Mouse (Mus musculus) WW6 (cell line): ENCODE data around the gene Pik3c2a.
A peak's percentile ranks its signal among the peaks of the same experiment; 100 is the strongest.

Experiments used
- DNase-seq: peaks from one replicate; pipeline ENCODE4 v3.0.0-alpha.2; 2013; ENCODE audit warnings: low read depth, low spot score

Pik3c2a gene

DNA sequence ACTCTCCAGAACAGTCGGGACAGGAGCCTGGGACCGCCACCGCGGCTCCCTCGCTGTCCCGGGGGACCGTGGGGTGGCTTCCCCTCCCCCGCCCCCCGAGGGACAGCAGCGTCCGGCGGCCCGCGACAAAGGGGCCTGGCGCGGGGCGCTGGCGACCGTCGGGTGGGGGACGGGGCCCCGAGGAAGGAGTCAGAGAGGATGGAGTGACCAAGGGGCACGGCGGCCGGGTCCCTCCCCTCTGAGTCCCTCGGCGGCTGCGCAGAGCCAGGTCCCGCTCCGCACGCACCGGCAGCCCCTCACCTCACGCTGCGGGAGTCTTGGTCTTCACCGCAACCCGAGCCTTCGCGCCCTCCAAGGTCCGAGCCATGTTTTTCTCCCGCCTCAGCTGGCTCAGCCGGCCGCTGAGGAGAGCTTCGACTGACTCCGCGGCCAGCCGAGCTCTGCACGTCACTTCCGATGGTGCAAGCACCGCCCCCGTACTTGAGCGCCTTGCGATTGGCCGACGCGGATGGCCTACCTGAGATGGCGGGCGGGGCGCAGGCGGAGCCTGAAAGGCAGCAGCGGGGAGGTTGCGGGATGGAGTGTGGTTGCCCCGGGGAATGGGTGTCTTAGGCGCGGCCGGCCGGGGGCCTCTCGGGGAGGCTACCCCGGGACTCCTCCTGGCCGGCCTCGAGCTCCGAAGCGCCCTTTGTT lies at the start of gene Pik3c2a:
Gene Pik3c2a, minus strand, starts transcription at position 446 of the 693 bp plus-strand sequence.
- DNase-seq = peak; percentile 87

DNA sequence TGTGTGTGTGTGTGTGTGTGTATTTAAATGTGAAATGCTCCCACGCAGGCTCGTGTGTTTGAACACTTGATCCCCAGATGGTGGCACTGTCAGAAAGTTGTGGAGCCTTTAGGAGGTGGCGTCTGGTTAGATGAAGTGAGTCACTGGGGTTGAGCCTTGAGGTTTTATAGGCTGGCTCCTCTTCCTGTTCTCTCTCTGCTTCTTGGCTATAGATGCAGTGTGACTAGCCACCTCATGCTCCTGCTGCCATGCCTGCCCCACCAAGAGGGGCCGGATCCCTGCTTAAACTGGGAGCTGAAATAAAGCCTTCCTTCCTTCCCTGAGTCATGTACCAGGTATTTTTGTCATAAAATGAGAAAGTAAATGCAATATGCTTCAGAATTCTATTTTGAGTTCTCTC lies 47.9 kb upstream of the Pik3c2a start:
- no peak for DNase-seq

DNA sequence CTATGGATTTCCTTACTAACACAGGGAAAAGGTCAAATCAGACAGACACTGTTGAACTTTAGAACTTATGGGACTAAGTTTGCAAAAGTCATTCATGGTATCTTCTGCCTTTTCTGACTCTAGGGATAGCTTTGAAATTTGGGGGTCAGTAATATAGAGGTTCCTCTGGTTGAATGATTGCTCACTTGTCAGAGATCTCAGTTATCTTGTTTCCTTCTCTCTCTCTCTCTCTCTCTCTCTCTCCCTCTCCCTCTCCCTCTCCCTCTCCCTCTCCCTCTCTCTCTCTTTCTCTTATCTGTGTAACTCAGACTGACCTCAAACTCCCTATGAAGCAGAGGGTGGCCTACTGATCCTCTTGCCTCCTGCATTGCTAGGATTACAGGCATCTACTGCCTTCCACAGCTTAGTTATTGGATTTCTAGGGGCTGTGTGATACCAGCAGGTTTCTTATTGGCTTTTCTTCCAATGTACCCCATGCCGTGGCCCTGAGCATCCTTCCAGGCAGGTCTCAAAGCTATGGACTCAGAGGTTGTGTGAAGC lies 41.9 kb upstream of the Pik3c2a start:
- no peak for DNase-seq

DNA sequence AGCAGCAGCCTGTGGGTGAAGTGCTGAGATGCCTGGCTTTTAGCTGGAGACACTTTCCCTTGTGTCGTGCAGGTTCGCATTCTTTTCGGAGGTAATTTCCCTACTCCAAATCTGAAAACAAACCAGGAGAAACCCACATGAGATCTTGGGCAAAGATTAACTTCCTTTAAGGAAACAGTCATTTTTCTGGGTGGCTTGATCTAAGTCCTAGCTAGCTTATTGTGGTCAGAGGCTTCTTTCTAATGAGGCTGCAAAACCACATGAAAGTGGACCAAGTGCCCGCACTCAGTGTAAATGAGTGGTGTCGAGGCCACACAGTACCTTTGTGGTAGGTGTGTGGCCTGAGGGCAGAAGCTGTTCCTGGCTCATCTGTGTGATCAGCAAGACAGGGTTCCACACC lies 41.0 kb upstream of the Pik3c2a start:
- no peak for DNase-seq

DNA sequence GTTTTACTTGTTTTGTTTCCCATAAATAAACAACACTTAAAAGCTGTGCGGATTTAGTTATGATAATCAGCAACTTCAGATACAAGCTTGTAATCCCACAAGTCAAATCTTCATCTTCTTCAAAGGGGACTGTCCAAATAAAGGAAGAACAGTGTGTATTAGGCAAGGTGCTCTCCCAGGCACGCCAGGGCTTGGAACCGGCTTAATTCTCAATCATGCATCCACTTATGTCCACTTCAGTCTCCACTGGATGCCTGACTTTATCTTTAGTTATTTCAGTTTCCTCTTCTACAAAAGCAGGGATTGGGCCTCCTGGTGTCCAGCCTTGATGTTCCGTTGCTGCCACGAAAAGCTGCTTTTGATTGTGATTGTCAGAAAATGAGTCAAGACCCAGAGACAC lies 40.5 kb upstream of the Pik3c2a start:
- no peak for DNase-seq

DNA sequence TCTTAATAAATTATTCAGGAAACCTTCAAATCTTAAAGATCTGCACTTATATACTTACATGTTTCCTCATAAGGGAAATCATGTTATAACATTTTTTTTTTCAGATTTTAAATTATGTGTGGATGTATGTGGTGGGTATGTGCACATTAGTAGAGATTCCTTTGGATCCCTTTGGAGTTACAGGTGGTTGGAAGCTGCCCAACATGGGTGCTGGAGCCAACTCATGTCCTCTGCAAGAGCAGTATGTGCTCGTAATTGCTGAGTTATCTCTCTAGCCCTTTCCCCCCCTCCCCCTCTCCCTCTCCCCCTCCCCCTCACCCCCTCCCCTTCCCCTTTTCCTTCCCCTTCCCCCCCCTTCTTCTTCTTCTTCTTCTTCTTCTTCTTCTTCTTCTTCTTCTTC lies 39.9 kb upstream of the Pik3c2a start:
- DNase-seq = no peak

DNA sequence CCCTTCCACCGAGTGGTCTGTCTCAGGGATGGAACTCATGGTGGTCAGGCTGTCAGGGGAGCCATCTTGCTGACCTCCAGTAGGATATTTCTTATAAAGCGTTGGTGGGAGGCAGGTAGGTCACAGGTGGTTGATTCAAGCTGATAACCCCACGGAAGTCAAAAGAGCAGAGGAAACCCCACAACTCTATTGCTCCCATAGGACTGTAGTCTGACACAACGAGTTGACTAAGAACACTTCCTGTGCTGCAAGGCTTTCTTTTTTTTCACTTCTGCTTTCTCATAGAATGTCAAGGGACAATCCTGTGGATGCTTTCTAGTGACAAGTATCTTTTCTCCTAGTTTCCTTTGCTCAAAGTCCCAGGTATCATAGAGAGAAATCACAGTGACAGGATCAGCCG lies 33.0 kb upstream of the Pik3c2a start:
- no peak for DNase-seq

DNA sequence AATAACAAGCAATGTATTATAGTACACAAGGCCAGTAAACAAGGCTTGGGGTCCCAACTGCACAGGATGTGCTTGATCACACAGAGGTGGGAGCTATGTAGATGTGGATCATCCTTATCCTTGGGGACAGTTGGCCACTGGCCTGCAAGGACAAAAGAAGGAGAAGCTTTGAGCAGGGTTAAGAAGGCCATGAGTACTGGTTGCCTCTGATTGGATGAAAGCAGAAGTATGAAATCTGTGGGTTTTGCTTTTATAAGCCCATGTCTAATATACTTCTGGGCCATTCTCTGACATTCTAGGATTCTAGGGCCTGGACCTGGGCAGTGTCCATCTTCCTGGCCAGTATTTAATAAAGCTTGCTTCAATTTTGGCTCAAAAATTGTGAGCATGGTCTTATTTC lies 32.6 kb upstream of the Pik3c2a start:
- no peak for DNase-seq

DNA sequence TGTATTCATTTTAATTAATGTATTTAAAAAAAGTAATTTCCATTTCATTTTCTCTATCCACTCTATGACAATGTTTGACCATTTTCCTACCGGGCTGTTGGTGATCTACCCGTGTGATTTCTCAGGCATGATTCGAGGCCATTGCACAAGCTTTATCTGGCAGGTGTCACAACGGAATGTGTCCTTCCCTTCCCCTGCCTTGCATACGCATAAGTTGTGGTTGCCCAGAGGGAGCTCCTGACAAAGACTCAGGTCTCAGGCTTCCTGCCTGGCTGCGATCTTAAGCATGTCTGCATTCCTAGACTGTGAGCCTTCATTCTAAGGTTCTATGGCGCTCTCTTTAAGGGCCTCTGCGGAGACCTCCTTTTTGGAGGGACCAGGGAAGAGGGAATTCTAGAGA lies 18.9 kb upstream of the Pik3c2a start:
- DNase-seq = no peak

DNA sequence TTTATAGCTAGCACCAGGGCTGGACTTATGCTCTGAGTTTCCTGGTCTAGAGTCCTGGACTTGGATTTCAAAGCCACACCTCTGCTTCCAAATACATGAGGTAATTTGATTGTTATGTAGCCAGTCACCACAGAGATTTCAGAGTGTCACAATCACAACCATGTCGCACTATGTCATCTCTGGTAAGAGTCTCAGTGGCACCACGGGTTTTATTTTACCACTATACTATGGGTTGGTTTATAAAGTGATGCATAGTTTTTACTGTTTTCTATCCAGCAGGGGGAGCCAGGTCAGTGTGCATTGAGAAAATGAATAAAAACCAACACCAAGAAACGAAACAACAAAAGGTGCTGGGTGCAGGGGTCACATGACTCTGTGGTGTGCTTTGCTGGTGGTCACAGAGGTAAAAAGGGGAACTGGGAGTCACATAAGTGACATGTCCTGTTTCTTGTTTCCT lies 15.8 kb upstream of the Pik3c2a start:
- DNase-seq = no peak

DNA sequence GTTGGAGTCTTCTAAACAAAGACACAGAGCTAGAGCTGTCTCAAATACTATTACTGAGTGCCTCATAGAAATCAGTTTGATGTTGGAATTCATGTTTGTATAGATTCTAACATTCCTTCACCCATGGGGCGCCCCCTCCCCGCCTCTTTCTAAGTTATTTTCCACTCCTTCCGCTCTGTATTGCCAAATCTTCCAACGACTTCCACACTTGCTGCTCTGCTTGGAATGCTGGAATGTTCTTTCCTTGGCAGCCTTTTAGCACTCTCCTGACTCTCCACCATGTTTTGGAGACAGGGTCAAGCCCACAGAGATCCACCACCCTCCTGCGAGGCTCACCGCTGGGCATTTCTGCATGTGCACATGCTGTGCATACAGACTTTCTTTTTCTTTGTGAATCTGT lies 14.1 kb upstream of the Pik3c2a start:
- no peak for DNase-seq

DNA sequence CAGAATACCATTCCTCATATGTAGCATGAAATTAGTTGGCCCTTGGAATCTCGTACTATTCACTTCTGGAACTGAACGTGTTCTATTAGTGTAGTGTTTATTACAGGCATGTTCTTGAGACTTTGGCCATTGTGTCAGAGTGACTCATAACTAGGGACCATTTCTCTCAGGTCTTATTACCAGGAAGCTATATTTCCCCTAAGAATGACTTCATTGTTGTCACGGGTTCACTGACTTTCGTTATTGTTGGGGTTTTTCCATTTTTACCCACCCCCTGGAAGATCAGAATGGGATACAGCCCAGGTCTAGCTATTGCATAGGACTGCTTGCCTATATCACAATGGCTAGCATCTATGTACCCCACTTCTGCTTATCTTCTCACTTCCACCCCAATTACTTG lies 13.7 kb upstream of the Pik3c2a start:
- DNase-seq = no peak

DNA sequence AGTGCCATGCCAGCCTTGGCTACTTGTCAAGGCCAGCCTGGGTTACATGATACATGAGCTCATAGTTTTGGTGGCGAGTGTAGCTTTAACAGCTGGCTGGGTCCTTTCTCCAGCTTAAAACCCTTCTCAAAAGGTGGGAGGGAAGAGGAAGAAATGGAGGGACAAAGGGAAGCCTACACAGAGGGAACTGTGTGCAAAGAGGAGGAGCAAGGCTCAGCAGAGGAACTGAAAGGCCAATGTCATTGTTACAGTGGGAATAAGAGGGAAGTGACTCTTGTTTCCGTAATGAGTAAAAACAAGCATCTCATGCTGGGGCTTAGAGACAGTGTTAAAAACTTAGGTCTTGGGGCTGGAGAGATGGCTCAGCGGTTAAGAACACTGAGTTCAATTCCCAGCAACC lies 3.4 kb upstream of the Pik3c2a start:
- no peak for DNase-seq

DNA sequence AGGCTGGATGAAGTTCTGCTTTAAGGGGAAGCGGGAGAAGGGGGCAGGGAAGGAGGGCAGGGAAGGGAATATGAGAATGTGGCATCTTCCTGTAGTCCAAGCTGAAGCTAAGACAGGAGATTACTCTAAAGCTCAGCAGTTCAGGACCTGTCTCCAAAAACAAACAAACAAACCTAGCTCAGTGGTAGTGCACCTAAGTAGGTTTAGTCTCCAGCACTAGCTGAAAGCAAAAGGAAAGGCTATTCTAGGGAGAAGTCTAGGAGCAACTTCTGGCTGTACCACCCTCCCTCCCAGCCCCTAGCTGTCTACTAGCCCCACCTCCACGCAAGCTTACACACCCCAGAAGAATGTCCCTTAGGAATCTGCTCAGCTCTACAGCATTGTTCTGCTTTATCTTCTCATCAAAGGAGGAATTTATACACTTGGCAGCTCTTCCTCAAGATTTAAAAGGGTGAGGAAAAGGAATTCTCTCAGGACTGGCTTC lies 1.1 kb upstream of the Pik3c2a start:
- DNase-seq = peak; percentile 26

DNA sequence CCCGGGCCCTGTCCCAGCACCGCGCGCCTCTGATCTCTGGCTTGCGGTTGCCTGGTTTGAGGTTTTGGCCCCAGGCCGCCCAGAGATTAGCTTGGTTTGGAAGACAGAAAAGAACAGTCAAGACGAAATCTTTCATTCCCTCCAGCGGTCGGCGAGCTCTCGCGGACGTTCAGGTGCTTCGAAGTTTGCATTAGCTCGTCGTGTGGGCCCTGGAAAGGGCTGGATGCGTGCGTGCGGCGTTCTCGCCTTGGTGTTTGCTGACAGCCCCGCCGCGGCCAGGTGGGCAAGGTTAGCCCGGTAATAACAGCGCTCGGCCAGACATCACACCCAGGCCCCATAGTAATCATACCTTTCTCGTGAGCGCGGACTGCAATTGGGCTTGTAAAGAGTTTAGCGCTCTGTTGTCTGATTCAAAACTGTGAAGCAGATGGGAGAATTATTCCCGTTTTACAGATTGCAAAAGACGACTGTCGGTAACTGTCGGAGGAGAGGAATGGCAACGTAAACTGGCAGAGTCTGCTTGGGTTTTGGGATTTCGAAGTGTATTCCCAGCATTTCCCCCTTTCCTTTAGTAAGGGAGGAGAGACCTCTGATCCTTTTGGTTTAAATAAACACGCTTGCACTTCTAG lies 562 bp upstream of the Pik3c2a start:
- peak; percentile 40 for DNase-seq

DNA sequence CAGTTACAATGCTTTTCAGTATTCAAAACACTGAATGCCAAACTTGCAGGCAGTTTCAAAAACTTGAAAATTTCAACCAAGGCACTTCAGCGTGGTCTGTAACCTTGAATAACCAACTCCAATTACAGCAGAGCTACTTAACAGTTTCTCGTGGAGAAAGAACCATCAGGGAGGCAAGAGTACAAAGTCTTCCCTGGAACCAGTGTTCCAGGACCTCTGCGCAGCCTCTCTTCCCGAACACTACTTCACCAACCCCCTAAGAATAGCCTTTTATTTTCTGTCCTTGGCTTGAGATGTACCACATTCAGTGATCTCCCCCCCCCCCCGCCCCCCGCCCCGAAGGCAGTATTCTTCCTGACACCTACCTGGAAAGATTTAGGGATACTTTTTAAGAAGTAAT lies 1.0 kb downstream of the Pik3c2a start:
- DNase-seq = no peak

DNA sequence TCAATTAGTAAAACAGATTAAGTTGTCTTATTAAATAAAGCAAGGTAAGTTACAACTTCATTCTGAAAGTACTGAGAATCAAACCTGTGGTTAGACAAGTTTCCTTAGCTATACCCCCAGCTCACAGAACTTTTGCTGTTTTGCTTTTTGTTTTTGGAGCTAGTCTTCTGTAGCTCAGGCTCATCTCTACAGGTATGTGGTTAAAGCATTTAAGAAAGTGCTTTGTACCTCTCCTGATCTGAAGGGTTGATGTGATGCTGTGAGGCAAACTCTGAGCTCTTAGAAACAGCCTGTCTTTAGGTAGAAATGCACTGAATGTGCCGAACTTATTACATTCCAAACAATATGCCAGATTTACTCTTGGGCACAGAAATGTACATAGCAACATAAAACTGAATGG lies 1.9 kb downstream of the Pik3c2a start:
- no peak for DNase-seq

DNA sequence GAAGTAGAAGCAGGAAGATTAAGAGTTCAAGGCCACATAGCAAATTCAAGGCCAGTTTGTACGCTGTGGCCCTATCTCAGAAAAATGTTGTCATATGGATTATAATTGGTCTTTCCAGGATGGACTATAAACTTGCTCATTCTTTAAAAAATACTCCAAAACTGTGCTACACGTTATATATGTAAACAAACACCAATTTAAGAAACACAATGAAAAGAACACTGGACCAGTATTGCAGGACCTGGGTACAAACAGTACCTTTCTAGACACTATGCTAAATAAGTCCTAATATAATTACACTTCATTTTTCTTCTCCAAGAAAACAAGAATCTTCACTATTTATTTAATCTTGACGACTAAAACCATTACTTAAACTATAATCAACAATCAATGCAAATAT lies 11.6 kb downstream of the Pik3c2a start:
- DNase-seq = no peak

DNA sequence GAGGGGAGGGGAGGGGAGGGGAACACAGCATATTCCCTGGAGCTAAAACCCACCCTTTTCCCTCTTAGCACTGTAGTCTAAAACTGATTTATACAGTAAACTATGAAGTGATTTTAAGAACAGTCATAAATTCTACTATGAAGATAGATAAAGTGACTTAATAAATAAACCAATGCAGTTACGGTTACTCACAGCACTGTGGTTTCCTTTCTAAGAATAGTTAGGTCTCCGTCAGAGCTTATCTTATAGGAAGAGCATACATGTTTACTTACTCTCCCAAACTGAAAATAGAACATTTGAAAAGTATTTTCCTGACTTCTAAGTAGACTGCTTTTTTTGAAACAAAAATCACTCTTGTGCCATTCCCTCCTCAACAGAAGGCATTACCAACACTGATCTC lies 12.3 kb downstream of the Pik3c2a start:
- DNase-seq = no peak

DNA sequence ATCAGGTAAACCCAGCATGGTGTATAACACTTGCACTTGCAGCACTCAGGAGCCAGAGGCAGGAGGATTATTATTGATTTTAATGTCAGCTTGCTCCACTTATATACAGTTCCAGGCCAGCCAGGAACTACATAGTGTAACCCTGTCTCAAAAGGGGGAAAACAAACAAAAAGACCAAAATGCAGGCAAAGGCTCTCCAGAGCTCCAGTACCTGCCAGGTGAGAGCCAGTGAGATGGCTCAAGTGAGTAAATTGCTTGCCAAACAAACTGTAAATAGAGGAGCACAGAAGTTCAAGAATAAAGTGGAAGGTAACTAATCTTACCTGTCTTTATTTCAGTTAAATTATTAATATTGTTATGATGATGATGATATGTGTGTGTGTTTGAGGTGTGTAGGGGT lies 16.0 kb downstream of the Pik3c2a start:
- no peak for DNase-seq

DNA sequence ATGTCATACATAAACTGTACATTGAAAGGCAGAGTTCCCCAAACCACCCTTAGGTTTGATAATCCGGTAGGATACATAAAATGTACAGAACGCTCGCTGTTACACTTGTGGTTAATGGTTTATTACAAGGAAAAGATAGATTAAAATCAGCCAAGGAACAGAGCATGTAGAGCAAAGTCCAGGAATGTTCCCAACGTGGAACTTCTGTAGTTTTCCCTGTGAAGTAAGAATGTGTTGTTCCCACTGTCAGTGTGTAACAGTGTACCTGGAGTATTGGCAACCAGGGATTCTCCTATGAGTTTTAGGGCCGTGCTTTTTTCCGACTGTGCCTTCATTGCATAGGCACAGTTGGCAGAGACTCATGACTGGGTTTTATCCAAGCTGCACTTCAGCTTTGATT lies 17.5 kb downstream of the Pik3c2a start:
- no peak for DNase-seq

DNA sequence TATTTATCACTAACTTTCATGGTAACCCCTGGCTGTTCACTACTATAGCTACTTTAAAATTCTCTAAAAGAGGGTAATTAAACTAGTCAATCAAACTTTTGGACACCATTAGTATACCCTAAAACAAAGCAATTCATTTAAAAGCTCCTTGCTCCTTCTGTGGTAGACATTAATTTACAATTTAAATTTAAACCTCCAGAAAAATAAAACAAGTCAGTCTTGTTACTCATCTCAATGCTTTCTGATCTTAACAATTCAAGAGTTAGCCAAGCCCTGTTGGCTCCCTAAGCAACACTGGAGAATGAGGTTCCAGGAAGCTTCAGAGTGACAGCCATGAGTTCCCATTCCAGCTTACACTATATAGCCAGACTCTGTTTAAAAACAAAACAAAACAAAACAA lies 22.2 kb downstream of the Pik3c2a start:
- no peak for DNase-seq

DNA sequence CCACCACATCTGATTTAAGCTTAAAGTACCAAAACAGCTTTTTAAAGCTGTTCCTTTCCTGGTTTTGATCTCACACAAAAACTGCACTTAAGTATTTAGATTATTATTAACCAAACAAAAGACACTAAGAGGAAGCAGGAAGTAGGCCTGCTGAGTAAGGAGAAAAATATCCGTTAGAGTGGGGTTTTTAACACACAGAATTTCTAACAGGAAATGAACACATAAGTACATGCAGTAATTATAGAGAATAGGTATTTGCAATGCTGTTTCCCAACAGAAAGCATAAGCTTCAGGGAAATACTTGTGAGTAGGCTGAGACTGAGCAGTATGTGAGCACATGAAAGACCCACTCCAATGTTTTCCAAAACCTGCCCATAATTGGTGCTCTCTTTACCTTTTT lies 33.8 kb downstream of the Pik3c2a start:
- DNase-seq = no peak
